Mouse (Mus musculus) megakaryocyte, adult 5-6 weeks (primary cell): ENCODE data around the gene Tex37. TPM values are rescaled to one million over a fixed set of nuclear protein-coding genes. Genes with fewer than 3 reads are reported as not detected.

Source experiments
- ATAC-seq: 2 replicates; pipeline ENCODE4 v1.8.0; 2016; ENCODE audit warnings: mild to moderate bottlenecking, inconsistent platforms; ENCODE audit not compliant: poor library complexity, severe bottlenecking
- total RNA-seq, 2 experiments: library from RNA; stranded (forward) in 1 of 2; stranded (reverse) in 1 of 2; fragments of 153-499, 151-499 nt in 1 of 2; fragments of 221-1000, 200-1000 nt in 1 of 2; gene quantifications; 2 replicates each; pipeline versions ENCODE4 v1.2.3 to v1.2.4; 2015 to 2017

Tex37 gene
- total RNA-seq, 2 experiments from 2014 or later = not detected

DNA sequence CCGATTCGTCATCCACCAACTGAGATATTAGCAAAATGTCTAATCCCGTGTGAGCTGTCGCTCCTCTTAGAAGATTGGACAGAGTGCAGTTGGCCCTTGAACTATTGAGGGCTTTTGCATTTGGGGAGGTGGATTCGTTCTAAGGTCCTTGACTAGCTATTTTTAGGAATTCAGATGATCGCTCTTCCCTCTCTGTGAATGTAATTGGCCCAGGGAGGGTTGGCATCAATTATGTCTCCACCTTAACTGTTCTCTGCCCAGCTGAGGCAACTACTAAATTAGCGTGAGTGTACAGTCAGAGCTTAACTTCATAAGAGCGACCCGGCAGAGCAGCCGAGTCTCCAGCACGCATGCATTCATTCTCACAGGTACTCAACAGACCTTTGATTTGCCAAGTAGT is 30.7 kb downstream of the Tex37 start:
- ATAC-seq = no peak

DNA sequence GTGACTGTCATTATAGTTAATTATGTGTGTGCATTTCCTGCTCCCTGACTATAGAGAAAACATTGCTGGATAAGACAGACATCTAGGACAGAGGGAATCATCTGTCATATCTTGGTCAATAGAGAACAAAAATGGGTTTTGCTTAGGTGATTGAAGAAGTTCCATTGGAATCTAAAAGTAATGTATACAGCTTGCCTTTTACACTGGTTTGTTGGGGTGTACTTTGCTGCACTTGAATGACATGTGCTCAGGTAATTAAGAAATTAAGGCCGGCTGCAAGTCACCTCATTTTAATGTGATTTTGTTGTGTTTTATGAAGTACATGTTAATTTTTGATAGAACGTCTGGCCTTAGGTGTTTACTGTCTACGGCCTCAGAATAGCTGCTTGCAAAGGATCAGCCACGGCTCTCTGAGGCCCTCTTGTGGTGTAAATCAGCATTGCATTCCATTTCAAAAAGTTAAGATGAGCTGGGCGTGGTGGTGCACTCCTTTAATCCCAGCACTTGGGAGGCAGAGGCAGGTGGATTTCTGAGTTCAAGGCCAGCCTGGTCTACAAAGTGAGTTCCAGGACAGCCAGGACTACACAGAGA is 37.9 kb downstream of the Tex37 start:
- ATAC-seq = peak; percentile 98

DNA sequence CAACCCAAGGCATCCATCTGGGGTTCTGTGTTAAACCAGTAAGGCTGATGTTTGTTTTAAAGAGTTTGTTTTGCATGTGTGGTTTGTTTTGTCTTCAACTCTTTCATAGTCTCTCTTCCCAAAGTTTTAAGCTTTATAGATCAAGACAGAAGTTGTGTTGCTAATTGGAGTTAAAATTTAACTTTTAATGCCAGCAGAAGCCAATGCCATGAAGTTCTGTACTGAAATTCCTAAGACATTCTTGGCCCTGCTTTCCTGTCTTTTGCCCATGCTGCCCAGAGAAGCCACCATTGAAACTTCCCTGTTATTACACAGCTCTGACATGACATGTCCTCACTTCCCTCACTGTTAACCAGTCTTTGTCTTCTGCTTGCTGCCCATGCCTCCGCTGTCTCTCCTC is 43.7 kb downstream of the Tex37 start:
- peak; percentile 56; the same call in 1 of the 2 replicates for ATAC-seq

DNA sequence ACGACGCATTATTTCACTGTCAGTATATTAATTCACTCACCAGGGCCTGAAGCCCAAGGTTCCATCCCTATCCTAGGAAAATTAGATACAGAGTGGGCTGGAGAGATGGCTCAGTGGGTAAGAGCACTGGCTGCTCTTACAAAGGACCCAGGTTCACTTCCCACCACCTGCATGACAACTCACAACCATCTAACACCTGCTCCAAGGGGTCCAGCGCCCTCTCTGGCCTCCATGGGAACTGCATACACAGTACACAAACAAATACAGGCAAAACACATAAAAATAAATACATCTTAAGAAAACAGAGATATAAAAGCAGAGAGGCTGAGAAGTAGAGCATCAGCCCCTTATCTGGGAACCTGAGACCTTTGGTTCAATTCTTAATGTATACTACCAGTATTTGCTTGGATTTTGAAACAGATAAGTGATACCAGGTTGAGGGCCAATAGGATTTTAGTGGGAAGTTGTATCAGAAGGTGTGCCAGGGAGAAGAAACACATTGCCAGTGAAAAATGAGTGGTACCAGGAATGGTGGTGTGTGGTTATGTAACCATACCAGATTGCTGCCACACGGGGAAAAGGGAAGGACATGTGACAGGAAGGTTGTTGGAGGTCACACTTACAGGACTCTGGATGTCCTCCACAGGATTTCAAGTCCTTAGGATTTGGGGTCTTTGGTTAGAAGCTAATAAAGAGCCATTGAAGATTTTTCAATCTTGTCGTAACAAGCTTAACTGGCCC is 44.5 kb downstream of the Tex37 start:
- no peak for ATAC-seq

DNA sequence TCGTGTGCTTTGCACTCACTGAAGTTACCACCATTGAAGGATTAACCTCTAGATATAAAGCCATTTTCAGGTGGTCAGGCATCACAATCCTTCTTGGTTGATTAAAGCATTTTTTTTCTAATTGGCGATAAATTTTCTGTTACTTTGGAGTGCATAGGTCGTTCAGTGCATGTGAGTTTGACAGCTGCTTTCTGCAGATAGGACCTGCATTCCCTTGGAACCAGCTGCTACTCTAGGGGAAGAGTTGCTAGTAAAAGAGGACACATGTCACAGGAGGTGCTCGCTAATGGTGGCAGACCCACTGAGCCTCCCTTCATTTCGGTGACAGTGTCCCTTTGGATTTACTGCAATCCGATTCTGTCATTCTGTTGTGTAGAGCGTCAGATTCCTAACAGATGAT is 46.2 kb downstream of the Tex37 start:
- no peak for ATAC-seq

DNA sequence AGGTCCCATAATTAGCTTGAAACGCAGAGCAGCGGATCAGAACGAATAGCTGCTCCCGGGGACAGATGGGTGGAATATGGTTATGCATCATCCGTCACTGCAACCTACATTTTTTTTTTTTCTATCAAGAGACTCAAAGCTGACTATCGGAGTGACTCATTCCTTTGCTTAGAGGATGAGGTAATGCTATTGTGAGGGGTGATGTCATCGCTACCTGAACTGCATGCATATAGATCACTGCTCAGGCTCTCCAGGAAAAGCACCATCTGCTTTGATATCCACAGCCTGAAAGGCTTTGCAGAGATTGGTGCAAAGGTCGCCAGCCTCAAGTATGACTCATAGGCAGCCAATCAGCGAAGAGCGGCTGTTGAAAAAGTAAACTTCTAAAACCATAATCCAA is 46.6 kb downstream of the Tex37 start:
- no peak for ATAC-seq

DNA sequence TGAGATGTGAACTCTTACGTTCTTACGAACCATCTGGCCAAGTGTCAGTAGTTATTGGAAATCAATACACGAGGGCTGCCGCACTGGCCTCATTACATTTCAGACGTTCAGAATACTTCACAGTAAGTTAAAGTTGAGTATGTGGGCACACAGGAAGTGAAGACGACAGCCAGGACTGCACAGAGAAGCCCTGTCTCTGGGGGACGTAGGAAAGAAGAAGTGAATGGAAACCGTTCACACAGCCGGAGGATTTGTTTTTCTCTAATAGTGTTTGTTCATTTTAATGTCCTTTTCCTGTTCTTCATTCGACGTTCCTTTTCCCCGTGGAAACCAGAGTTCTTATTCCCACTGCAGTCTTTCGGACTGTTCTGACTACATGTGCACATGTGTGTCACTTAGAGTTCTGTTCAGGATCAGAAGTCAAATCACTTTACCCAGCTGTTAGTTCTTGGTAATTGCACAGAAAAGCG is 47.2 kb downstream of the Tex37 start:
- ATAC-seq = peak; percentile 76

DNA sequence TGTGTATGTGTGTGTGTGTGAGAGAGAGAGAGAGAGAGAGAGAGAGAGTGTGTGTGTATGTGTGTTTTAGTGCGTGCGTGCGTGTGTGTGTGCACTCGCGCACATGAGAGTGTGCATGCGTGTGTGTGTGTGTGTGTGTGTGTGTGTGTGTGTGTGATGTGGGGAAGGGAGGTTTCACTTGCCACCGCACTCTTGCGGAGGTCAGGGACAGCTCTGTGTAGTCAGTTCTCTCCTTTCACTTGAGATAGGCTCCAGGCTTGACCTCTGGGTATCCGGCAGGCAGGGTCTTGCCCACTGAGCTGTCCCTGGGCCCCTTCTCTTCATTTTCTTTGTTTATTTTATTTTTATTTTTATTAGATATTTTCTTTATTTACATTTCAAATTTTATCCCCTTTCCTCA is 51.4 kb downstream of the Tex37 start:
- ATAC-seq = no peak

DNA sequence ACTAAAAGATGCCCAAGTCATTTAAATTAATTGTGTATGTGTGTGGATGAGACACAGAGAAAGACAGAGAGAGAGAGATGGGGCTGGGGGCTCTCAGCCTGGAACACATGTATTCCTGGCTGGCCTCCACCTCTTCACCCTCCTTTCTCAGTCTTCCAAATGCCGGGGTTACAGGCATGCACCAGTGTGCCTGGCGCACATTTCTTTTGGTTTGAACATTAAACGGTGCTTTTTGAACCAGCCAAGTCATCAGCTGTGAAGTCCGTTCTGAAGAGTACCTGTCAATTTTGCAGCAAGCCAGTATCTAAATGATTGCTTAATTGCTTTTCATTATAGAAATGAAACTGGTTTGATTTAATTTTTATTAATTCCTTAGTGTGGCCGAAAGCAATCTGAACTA is 52.0 kb downstream of the Tex37 start:
- no peak for ATAC-seq

DNA sequence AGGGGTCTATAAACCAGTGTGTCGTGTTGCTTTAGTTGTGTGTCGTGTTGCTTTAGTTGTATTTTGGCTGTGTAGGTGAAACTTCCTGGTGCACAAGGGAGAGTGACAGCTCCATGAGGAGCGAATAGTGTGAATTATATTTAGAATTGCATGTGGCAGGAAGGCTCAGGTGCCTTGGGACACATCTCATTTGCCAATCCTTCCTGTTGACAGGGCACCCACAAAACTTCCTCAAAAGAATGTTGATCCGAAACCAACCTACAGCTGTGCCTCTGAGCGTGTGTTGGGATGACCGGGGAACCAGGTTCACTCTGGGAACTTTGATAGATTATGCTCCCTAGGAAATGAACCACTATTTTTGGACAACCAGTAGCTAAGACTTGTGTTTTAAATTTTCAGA is 54.4 kb downstream of the Tex37 start:
- peak; percentile 95 for ATAC-seq

Other genes with a start within 250 kb of the Tex37 start
- gene Rpia, start 126.7 kb downstream of the Tex37 start, total RNA-seq (2015) = 50.7 and 58.2 TPM in 2 replicates
- gene Rpia, start 126.7 kb downstream of the Tex37 start, total RNA-seq (2017) = 118 and 119 TPM in 2 replicates
- gene Eif2ak3, start 74.4 kb downstream of the Tex37 start, total RNA-seq (2015) = 22.1 and 25.0 TPM in 2 replicates
- 32.5 and 38.4 TPM in 2 replicates for gene Eif2ak3, start 74.4 kb downstream of the Tex37 start, total RNA-seq (2017)
- not detected in 2 replicates for gene Foxi3, start 37.6 kb upstream of the Tex37 start, total RNA-seq (2015)
- gene Foxi3, start 37.6 kb upstream of the Tex37 start, total RNA-seq (2017) = not detected in 2 replicates
- gene Thnsl2, start 225.5 kb upstream of the Tex37 start, total RNA-seq (2015) = 0.68 TPM in 1 of 2 replicates, not detected in the other
- 0.08 TPM in 1 of 2 replicates, not detected in the other for gene Thnsl2, start 225.5 kb upstream of the Tex37 start, total RNA-seq (2017)